Comparison of ENCODE assay signal across 14 mouse cellular contexts in the genomic region with DNA sequence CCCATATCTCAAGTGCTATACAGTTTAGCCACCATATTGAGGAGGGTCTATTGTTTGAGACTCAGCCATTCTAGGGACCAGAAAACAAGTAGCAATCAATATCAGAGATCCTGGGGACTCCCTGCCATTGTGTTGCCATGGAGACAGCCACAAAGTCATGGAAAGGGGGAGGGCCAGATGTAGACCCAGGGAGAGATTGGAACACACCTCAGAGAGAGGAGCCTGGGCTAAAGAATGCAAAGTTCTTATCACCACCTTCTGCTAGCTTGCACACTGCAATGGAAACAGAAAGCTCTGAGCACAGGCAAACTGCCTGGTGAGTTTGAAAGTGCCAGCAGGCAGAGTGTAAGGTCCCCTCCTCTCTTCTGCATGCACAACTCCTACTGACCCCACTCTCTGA.
"Had no signal": no experiment of that assay in that cellular context is flagged by ENCODE, and none has a peak within 500 bp of the region (broad histone marks: within the 10 kb centered on the region; RNA-seq: fewer than 3 reads in every experiment).

No protein-coding gene starts in this region.

- H3K27ac ChIP-seq: kidney, postnatal 0 days; limb, embryonic 15.5 days; liver, embryonic 12.5 days; neural tube, embryonic 13.5 days; stomach, postnatal 0 days had no signal

- H3K27me3 ChIP-seq: limb, embryonic 15.5 days; liver, embryonic 12.5 days; neural tube, embryonic 13.5 days had no signal

- H3K4me2 ChIP-seq: limb, embryonic 15.5 days; liver, embryonic 12.5 days; lung, embryonic 14.5 days; neural tube, embryonic 13.5 days had no signal

- H3K4me1 ChIP-seq: limb, embryonic 15.5 days; liver, embryonic 12.5 days had no signal

- H3K9me3 ChIP-seq: limb, embryonic 15.5 days; liver, embryonic 12.5 days; neural tube, embryonic 13.5 days had no signal

- H3K4me3 ChIP-seq: limb, embryonic 15.5 days; liver, embryonic 12.5 days; neural tube, embryonic 13.5 days had no signal

- DNase-seq: kidney, adult 11 months; kidney, adult 9 months; layer of hippocampus, adult 9-11 months; layer of hippocampus, postnatal 36 days; lung, embryonic 14.5 days; lung, postnatal 10 days; lung, postnatal 4 days; right cerebral cortex, postnatal 25 days; thymus, postnatal 14 days had no signal

- H3K9ac ChIP-seq: limb, embryonic 15.5 days; liver, embryonic 12.5 days; lung, embryonic 14.5 days; neural tube, embryonic 13.5 days had no signal

- ATAC-seq: liver, embryonic 12.5 days had no signal
